Mouse (Mus musculus) heart, adult 2 months (tissue): ENCODE data around the gene Hacl1.

Experiments
- CTCF ChIP-seq: fragments of 200-600 bp; IDR thresholded peaks from 2 replicates; pipeline ENCODE4 v1.8.1; 2022; ENCODE audit warnings: antibody characterized with exemption, mild to moderate bottlenecking, moderate library complexity
- EP300 ChIP-seq: fragments of 200-500 bp; IDR thresholded peaks from 2 replicates; pipeline ENCODE4 v1.6.1; 2011; ENCODE audit warnings: low read depth, low read length, control low read depth; ENCODE audit not compliant: insufficient read depth
- POLR2A ChIP-seq: fragments of 200-500 bp; IDR thresholded peaks from 2 replicates; pipeline ENCODE4 v1.6.1; 2011; ENCODE audit warnings: mild to moderate bottlenecking, low read depth, low read length, control low read depth; ENCODE audit not compliant: insufficient read depth

- TF ChIP-seq CTCF (no peak), POLR2A (no peak), EP300 (peak; percentile 59; the same call in 1 of the 2 replicates)
Measured at GRCm38 (mm10) chr14:31560886-31561285, 80.2 kb downstream of the Hacl1 start.
